Mouse (Mus musculus) stomach, postnatal 0 days (tissue): Measurements from ENCODE around the gene Olfr91.

Source experiments
- CTCF ChIP-seq: IDR thresholded peaks from 2 replicates; pipeline ENCODE4 v1.5.1; 2016; ENCODE audit warnings: antibody characterized with exemption, low read depth, mild to moderate bottlenecking, moderate library complexity
- EP300 ChIP-seq: optimal IDR thresholded peaks from 2 replicates; pipeline ENCODE3; 2016; ENCODE audit warnings: antibody characterized with exemption

DNA sequence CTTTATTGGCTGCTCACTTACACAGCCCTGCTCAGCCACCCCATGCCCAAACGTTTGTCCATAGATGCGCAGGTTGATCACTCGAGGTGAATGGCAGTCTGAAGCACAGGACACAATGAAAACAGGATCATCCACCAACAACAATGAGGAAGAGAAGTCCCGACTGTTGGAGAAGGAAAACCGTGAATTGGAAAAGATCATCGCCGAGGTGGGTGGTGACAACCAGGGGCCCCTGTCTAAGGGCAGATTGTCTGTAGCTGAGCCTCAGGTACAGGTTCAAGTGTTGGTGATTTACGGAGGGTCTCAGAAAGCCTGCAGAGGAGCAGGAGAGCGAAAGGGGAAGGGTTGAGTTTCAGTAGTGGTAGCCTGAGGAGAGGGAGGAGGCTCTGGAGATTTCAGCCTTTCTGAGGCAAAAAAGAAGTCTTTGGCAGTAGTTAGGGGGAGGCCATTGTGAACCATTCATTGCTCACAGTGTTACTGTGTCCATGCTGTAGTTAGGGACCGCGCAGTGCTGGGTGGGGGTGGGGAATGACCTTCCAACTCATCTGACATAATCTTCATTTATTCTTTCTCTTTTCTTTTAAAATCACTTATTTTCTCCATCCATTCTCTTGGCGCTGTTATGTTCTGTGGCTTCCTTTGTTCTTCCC lies 25.9 kb downstream of the Olfr91 start:
- TF ChIP-seq EP300 = no peak
- no peak for TF ChIP-seq CTCF
